Mouse (Mus musculus): ENCODE results near the gene Fgf22. TPM values are rescaled to one million over a fixed set of nuclear protein-coding genes. Genes with fewer than 3 reads are reported as not detected.

Gene Fgf22
- total RNA-seq, 1 experiment: 1.5 TPM

DNA sequence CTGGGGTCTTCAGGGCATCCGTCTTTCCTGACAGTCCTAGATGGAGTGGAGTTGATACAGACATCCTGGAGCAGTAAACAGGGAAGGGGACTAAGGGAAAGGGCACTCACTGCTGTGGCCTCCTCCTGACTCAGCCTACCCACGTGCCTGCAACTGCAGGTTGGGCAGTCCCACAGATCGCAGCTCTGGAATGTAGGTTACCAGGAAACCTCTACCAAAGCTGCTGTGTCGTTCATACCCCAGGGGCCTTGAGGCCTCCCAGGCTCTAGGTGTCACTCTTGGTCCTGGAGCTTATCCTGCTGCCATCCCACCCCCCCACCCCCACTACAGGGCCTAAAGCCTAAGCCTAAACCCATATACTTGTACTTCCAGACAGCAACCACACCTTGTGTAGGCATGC, 47.1 kb upstream of the Fgf22 start:
- Histone ChIP-seq H3K9me3 (ENCODE audit: control insufficient read depth, insufficient read depth, low read depth, low read length) (no peaks in the 10 kb centered on the region), H3K27ac (ENCODE audit: insufficient read depth, low read depth, low read length, poor library complexity, severe bottlenecking) (peak overlapping the region; percentile 7; the same call in 1 of the 2 replicates), H3K4me3 (ENCODE audit: insufficient read depth in 1 of 2, low read depth in 1 of 2, low read length in 2 of 2, poor library complexity in 1 of 2, severe bottlenecking in 1 of 2) (0 out of 4 replicates have a peak overlapping the region, but pooled peaks of 1 of the 2 experiments have one; percentile 4), H3K9ac (ENCODE audit: insufficient read depth, low read depth, low read length, poor library complexity, severe bottlenecking) (peak overlapping the region; percentile 24; the same call in 1 of the 2 replicates), H3K4me1 (ENCODE audit: control insufficient read depth in 2 of 2, insufficient read depth in 2 of 2, low read length in 2 of 2, poor library complexity in 1 of 2) (peaks cover 9 to 22% of the 10 kb centered on the region in 2 experiments; a peak in 3 of 4 replicates), H3K36me3 (ENCODE audit: control insufficient read depth, insufficient read depth, low read length, poor library complexity, severe bottlenecking) (peaks cover 45% of the 10 kb centered on the region)
- in situ Hi-C loops (cut with MboI; ENCODE audit: low sequenced_read_pairs in 2 of 2, unreplicated experiment in 2 of 2): no loop called here
- DNase-seq (ENCODE audit: low read depth, low spot score): no peak
- TF ChIP-seq HCFC1 (IDR thresholded peaks at IDR 0.05; ENCODE audit: borderline replicate concordance, insufficient read depth, low read length): no peak
- no peak for TF ChIP-seq CHD2 (IDR thresholded peaks at IDR 0.05; ENCODE audit: low read depth, low read length)
- no peak for TF ChIP-seq ZC3H11A (IDR thresholded peaks at IDR 0.05; ENCODE audit: borderline replicate concordance, low read depth, low read length)
- TF ChIP-seq ZNF384 (IDR thresholded peaks at IDR 0.05; ENCODE audit: low read depth, low read length): no peak
- TF ChIP-seq MAFK (IDR thresholded peaks at IDR 0.05; ENCODE audit: insufficient read depth, low read depth, low read length): no peak

DNA sequence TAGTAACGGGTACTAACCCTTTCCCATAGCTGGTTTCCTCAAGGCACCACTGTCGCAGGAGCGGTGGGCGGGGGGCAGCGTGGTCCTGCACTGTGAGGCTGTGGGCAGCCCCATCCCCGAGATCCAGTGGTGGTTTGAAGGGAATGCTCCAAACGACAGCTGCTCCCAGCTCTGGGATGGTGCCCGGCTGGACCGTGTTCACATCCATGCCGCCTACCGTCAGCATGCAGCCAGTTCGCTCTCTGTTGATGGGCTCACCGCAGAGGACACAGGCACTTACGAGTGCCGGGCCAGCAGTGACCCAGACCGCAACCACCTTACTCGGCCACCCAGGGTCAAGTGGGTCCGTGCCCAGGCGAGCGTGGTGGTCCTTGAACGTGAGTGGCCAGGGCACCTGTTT, 46.2 kb upstream of the Fgf22 start:
- Histone ChIP-seq H3K27ac (ENCODE audit: insufficient read depth, low read depth, low read length, poor library complexity, severe bottlenecking) (no peak overlapping the region), H3K4me1 (ENCODE audit: control insufficient read depth in 2 of 2, insufficient read depth in 2 of 2, low read length in 2 of 2, poor library complexity in 1 of 2) (peaks cover 9 to 22% of the 10 kb centered on the region in 2 experiments; a peak in 3 of 4 replicates), H3K36me3 (ENCODE audit: control insufficient read depth, insufficient read depth, low read length, poor library complexity, severe bottlenecking) (peaks cover 45% of the 10 kb centered on the region), H3K4me3 (ENCODE audit: insufficient read depth in 1 of 2, low read depth in 1 of 2, low read length in 2 of 2, poor library complexity in 1 of 2, severe bottlenecking in 1 of 2) (peak overlapping the region in 1 of 2 experiments; percentile 24; a peak in 2 of 4 replicates), H3K9me3 (ENCODE audit: control insufficient read depth, insufficient read depth, low read depth, low read length) (no peaks in the 10 kb centered on the region), H3K9ac (ENCODE audit: insufficient read depth, low read depth, low read length, poor library complexity, severe bottlenecking) (peak overlapping the region; percentile 16; the same call in 1 of the 2 replicates)
- TF ChIP-seq HCFC1 (IDR thresholded peaks at IDR 0.05; ENCODE audit: borderline replicate concordance, insufficient read depth, low read length): no peak
- TF ChIP-seq MAFK (IDR thresholded peaks at IDR 0.05; ENCODE audit: insufficient read depth, low read depth, low read length): no peak
- no peak for TF ChIP-seq ZC3H11A (IDR thresholded peaks at IDR 0.05; ENCODE audit: borderline replicate concordance, low read depth, low read length)
- TF ChIP-seq CHD2 (IDR thresholded peaks at IDR 0.05; ENCODE audit: low read depth, low read length): no peak
- no peak for TF ChIP-seq ZNF384 (IDR thresholded peaks at IDR 0.05; ENCODE audit: low read depth, low read length)
- no peak for DNase-seq (ENCODE audit: low read depth, low spot score)
- in situ Hi-C loops (cut with MboI; ENCODE audit: low sequenced_read_pairs in 2 of 2, unreplicated experiment in 2 of 2): no loop called here

DNA sequence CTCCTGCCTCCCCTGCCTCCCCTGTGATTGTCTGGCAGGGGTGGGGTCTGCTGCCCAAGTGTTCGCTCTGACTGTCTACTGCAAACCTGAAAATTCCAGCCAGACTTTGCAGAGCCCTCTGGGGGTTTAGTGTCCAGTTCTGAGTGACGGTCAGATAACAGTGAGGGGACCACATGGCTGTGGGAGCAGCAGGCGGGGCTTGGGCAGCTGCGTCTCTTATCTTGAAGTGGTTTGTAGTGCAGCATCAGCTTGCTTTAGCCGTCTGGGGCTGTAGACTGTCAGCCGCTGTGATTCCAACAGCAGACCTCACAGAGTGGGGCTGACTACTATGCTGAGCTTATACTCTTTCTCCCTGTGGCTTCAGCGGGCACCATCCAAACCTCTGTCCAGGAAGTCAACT, 45.6 kb upstream of the Fgf22 start:
- in situ Hi-C loops (cut with MboI; ENCODE audit: low sequenced_read_pairs in 2 of 2, unreplicated experiment in 2 of 2): no loop called here
- no peak for DNase-seq (ENCODE audit: low read depth, low spot score)
- Histone ChIP-seq H3K36me3 (ENCODE audit: control insufficient read depth, insufficient read depth, low read length, poor library complexity, severe bottlenecking) (peaks cover 45% of the 10 kb centered on the region), H3K9me3 (ENCODE audit: control insufficient read depth, insufficient read depth, low read depth, low read length) (no peaks in the 10 kb centered on the region), H3K27ac (ENCODE audit: insufficient read depth, low read depth, low read length, poor library complexity, severe bottlenecking) (no peak overlapping the region), H3K9ac (ENCODE audit: insufficient read depth, low read depth, low read length, poor library complexity, severe bottlenecking) (no peak overlapping the region), H3K4me1 (ENCODE audit: control insufficient read depth in 2 of 2, insufficient read depth in 2 of 2, low read length in 2 of 2, poor library complexity in 1 of 2) (peaks cover 9 to 22% of the 10 kb centered on the region in 2 experiments; a peak in 3 of 4 replicates), H3K4me3 (ENCODE audit: insufficient read depth in 1 of 2, low read depth in 1 of 2, low read length in 2 of 2, poor library complexity in 1 of 2, severe bottlenecking in 1 of 2) (no peak overlapping the region; a peak in 1 of 4 replicates)
- no peak for TF ChIP-seq HCFC1 (IDR thresholded peaks at IDR 0.05; ENCODE audit: borderline replicate concordance, insufficient read depth, low read length)
- no peak for TF ChIP-seq CHD2 (IDR thresholded peaks at IDR 0.05; ENCODE audit: low read depth, low read length)
- TF ChIP-seq ZC3H11A (IDR thresholded peaks at IDR 0.05; ENCODE audit: borderline replicate concordance, low read depth, low read length): no peak
- no peak for TF ChIP-seq MAFK (IDR thresholded peaks at IDR 0.05; ENCODE audit: insufficient read depth, low read depth, low read length)
- TF ChIP-seq ZNF384 (IDR thresholded peaks at IDR 0.05; ENCODE audit: low read depth, low read length): no peak

DNA sequence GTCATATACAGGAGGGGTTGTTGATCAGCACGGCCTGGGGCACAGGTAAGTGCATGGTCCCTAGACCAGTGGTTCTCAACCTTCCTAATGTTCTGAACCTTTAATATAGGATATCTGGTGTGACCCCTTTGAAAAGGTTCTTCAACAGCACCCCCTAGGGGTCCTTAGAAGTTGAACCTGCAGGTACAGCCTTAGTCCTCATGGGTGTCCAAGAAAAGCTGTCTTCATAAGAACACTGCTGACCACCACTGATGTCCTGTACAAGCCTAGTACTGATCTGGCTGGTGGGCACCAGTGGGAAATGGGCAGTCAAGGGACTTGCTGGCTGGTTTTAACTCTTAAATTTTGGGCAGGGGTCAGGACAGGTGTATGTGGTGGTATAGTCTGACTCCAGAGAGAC, 42.8 kb upstream of the Fgf22 start:
- Histone ChIP-seq H3K9ac (ENCODE audit: insufficient read depth, low read depth, low read length, poor library complexity, severe bottlenecking) (no peak overlapping the region), H3K36me3 (ENCODE audit: control insufficient read depth, insufficient read depth, low read length, poor library complexity, severe bottlenecking) (peaks cover 40% of the 10 kb centered on the region), H3K4me1 (ENCODE audit: control insufficient read depth in 2 of 2, insufficient read depth in 2 of 2, low read length in 2 of 2, poor library complexity in 1 of 2) (peaks cover 4 to 13% of the 10 kb centered on the region in 2 experiments; a peak in 3 of 4 replicates), H3K9me3 (ENCODE audit: control insufficient read depth, insufficient read depth, low read depth, low read length) (no peaks in the 10 kb centered on the region), H3K27ac (ENCODE audit: insufficient read depth, low read depth, low read length, poor library complexity, severe bottlenecking) (no peak overlapping the region), H3K4me3 (ENCODE audit: insufficient read depth in 1 of 2, low read depth in 1 of 2, low read length in 2 of 2, poor library complexity in 1 of 2, severe bottlenecking in 1 of 2) (no peak overlapping the region)
- in situ Hi-C loops (cut with MboI; ENCODE audit: low sequenced_read_pairs in 2 of 2, unreplicated experiment in 2 of 2): no loop called here
- TF ChIP-seq MAFK (IDR thresholded peaks at IDR 0.05; ENCODE audit: insufficient read depth, low read depth, low read length) (no peak), CHD2 (IDR thresholded peaks at IDR 0.05; ENCODE audit: low read depth, low read length) (no peak), ZC3H11A (IDR thresholded peaks at IDR 0.05; ENCODE audit: borderline replicate concordance, low read depth, low read length) (no peak), HCFC1 (IDR thresholded peaks at IDR 0.05; ENCODE audit: borderline replicate concordance, insufficient read depth, low read length) (no peak), ZNF384 (IDR thresholded peaks at IDR 0.05; ENCODE audit: low read depth, low read length) (no peak)
- DNase-seq (ENCODE audit: low read depth, low spot score): no peak
